Mouse (Mus musculus) heart, embryonic 16.5 days (tissue): Measurements from ENCODE around the gene Cabp7. TPM values are rescaled to one million over a fixed set of nuclear protein-coding genes. Genes with fewer than 3 reads are reported as not detected.

ENCODE experiments used
- ATAC-seq: fragments of 200-750 bp; cut with Nextera tagmentation; replicated peaks from 2 replicates; pipeline ENCODE4 v1.8.0; 2017; ENCODE audit warnings: moderate number of reproducible peaks; ENCODE audit not compliant: insufficient read depth, low FRiP score; ENCODE audit errors: extremely low read depth
- H3K27ac ChIP-seq: fragments of 300-500 bp; sonication (generic); 2 replicates; pipeline ENCODE4 v1.5.1; 2014; ENCODE audit warnings: mild to moderate bottlenecking, low read length, control low read depth, moderate library complexity
- H3K27me3 ChIP-seq: fragments of 300-500 bp; sonication (generic); 2 replicates; pipeline ENCODE4 v1.6.1; 2014; ENCODE audit warnings: low read length, mixed read lengths; ENCODE audit not compliant: control insufficient read depth, insufficient read depth
- H3K36me3 ChIP-seq: fragments of 300-500 bp; sonication (generic); 2 replicates; pipeline ENCODE4 v1.6.1; 2014; ENCODE audit not compliant: control insufficient read depth, insufficient read depth
- H3K4me1 ChIP-seq: fragments of 300-500 bp; sonication (generic); 2 replicates; pipeline ENCODE4 v1.6.1; 2014; ENCODE audit warnings: low read length, mixed read lengths; ENCODE audit not compliant: control insufficient read depth, insufficient read depth
- H3K4me2 ChIP-seq: fragments of 300-500 bp; sonication (generic); 2 replicates; pipeline ENCODE4 v1.6.1; 2014; ENCODE audit warnings: low read depth, mild to moderate bottlenecking, control low read depth, low read length
- H3K4me3 ChIP-seq: fragments of 300-500 bp; sonication (generic); 2 replicates; pipeline ENCODE4 v1.5.1; 2014; ENCODE audit warnings: mild to moderate bottlenecking, control low read depth, low read length
- H3K9ac ChIP-seq: fragments of 300-500 bp; sonication (generic); 2 replicates; pipeline ENCODE4 v1.6.1; 2014; ENCODE audit warnings: low read length, control low read depth
- H3K9me3 ChIP-seq: fragments of 300-500 bp; sonication (generic); replicated peaks from 2 replicates; pipeline ENCODE4 v1.6.1; 2016; ENCODE audit warnings: low read length; ENCODE audit not compliant: control insufficient read depth
- WGBS: fragments of 180-500 bp; shearing (Covaris S2); extraction: QIAGEN DNeasy Blood & Tissue Kit; methylation state at CpG from one replicate; pipeline ENCODE4 v1.1.7; 2014; 5-methylcytosine and 5-hydroxymethylcytosine counted together
- polyA plus RNA-seq: library from polyadenylated mRNA; unstranded; fragments of >200 nt; fragmentation: Nextera tagmentation; extraction: Ambion mirVana; gene quantifications from 2 replicates; pipeline ENCODE4 v1.2.1, GENCODE M21; 2015

Gene Cabp7
- polyA plus RNA-seq, 1 experiment from 2014 or later, result 0.14 TPM

- no peaks in the 10 kb centered on the region for H3K9me3 ChIP-seq
- ATAC-seq, result no peak
- peak overlapping the region; percentile 77 for H3K4me2 ChIP-seq
- H3K4me3 ChIP-seq, result peak overlapping the region; percentile 71
- peaks cover 16% of the 10 kb centered on the region for H3K36me3 ChIP-seq
- no peaks in the 10 kb centered on the region for H3K27me3 ChIP-seq
- 9% methylated on average over 4 of the region's 4 CpGs for WGBS
- H3K9ac ChIP-seq, result peak overlapping the region; percentile 77
- H3K4me1 ChIP-seq, result peaks cover 9% of the 10 kb centered on the region
- peak overlapping the region; percentile 35; the same call in 1 of the 2 replicates for H3K27ac ChIP-seq
These were observed 41.4 kb downstream of the Cabp7 start for GRCm38 (mm10) chr11:4705178-4705577.

- peaks cover 16% of the 10 kb centered on the region for H3K36me3 ChIP-seq
- peak within 1 kb of the TSS; percentile 77 for H3K4me2 ChIP-seq
- H3K4me1 ChIP-seq, result peaks cover 9% of the 10 kb centered on the region
- WGBS, result under 1% methylated on average over 47 of the region's 47 CpGs
- no peaks in the 10 kb centered on the region for H3K27me3 ChIP-seq
- peak within 1 kb of the TSS; percentile 88 for H3K9ac ChIP-seq
- peak within 1 kb of the TSS; percentile 71 for H3K4me3 ChIP-seq
- no peaks in the 10 kb centered on the region for H3K9me3 ChIP-seq
- H3K27ac ChIP-seq, result peak within 1 kb of the TSS; percentile 90
- ATAC-seq, result peak; percentile 96
These were observed 42.3 kb downstream of the Cabp7 start, which contains the start of the genes Uqcr10 and Zmat5 for GRCm38 (mm10) chr11:4704072-4704964. TSS of gene Uqcr10 (minus strand) at chr11:4704342. TSS of gene Zmat5 (plus strand) at chr11:4704678.

GRCm38 (mm10) chr11:4703688-4704071 lies 42.9 kb downstream of the Cabp7 start:
- peak; percentile 19 for ATAC-seq
- Histone ChIP-seq H3K4me1 (peaks cover 9% of the 10 kb centered on the region), H3K4me2 (peak overlapping the region; percentile 77), H3K27me3 (no peaks in the 10 kb centered on the region), H3K27ac (peak overlapping the region; percentile 90), H3K9me3 (no peaks in the 10 kb centered on the region), H3K9ac (peak overlapping the region; percentile 88), H3K4me3 (peak overlapping the region; percentile 71), H3K36me3 (peaks cover 16% of the 10 kb centered on the region)
- WGBS, result 3% methylated on average over 12 of the region's 12 CpGs

GRCm38 (mm10) chr11:4700726-4701125 lies 45.9 kb downstream of the Cabp7 start:
- Histone ChIP-seq H3K9ac (no peak overlapping the region), H3K27me3 (no peaks in the 10 kb centered on the region), H3K9me3 (no peaks in the 10 kb centered on the region), H3K4me2 (no peak overlapping the region), H3K4me1 (peaks cover 9% of the 10 kb centered on the region), H3K27ac (no peak overlapping the region), H3K4me3 (no peak overlapping the region), H3K36me3 (peaks cover 16% of the 10 kb centered on the region)
- 84% methylated on average over 8 of the region's 8 CpGs for WGBS
- ATAC-seq, result no peak

- H3K4me2 ChIP-seq, result no peak overlapping the region
- no peak overlapping the region for H3K27ac ChIP-seq
- no peaks in the 10 kb centered on the region for H3K4me1 ChIP-seq
- no peaks in the 10 kb centered on the region for H3K27me3 ChIP-seq
- no peak for ATAC-seq
- H3K36me3 ChIP-seq, result peaks cover 16% of the 10 kb centered on the region
- H3K9me3 ChIP-seq, result no peaks in the 10 kb centered on the region
- 32% methylated on average over 7 of the region's 7 CpGs for WGBS
- H3K9ac ChIP-seq, result no peak overlapping the region
- no peak overlapping the region for H3K4me3 ChIP-seq
These were observed 49.3 kb downstream of the Cabp7 start for GRCm38 (mm10) chr11:4697043-4697983.

GRCm38 (mm10) chr11:4692162-4692561 lies 54.4 kb downstream of the Cabp7 start:
- Histone ChIP-seq H3K4me1 (no peaks in the 10 kb centered on the region), H3K4me3 (no peak overlapping the region), H3K27ac (no peak overlapping the region), H3K9me3 (no peaks in the 10 kb centered on the region), H3K27me3 (no peaks in the 10 kb centered on the region), H3K9ac (no peak overlapping the region), H3K4me2 (no peak overlapping the region), H3K36me3 (no peaks in the 10 kb centered on the region)
- ATAC-seq, result no peak
- 88% methylated on average over 11 of the region's 11 CpGs for WGBS

- ATAC-seq, result no peak
These were observed 55.4 kb downstream of the Cabp7 start for GRCm38 (mm10) chr11:4691213-4691612.

GRCm38 (mm10) chr11:4690353-4690752 lies 56.2 kb downstream of the Cabp7 start:
- H3K27ac ChIP-seq, result no peak overlapping the region
- H3K4me1 ChIP-seq, result peaks cover 2% of the 10 kb centered on the region
- H3K27me3 ChIP-seq, result no peaks in the 10 kb centered on the region
- no peak overlapping the region for H3K4me3 ChIP-seq
- no peaks in the 10 kb centered on the region for H3K9me3 ChIP-seq
- H3K36me3 ChIP-seq, result no peaks in the 10 kb centered on the region
- no peak overlapping the region for H3K4me2 ChIP-seq
- no peak for ATAC-seq
- 82% methylated on average over 7 of the region's 7 CpGs for WGBS
- no peak overlapping the region for H3K9ac ChIP-seq

More at GRCm38 (mm10) chr11:4691213-4691612, 55.4 kb downstream of the Cabp7 start:
- Histone ChIP-seq H3K4me2 (no peak overlapping the region), H3K4me3 (no peak overlapping the region), H3K36me3 (no peaks in the 10 kb centered on the region), H3K27ac (no peak overlapping the region), H3K4me1 (no peaks in the 10 kb centered on the region), H3K9ac (no peak overlapping the region), H3K9me3 (no peaks in the 10 kb centered on the region), H3K27me3 (no peaks in the 10 kb centered on the region)
- WGBS, result 43% methylated on average over 10 of the region's 10 CpGs
